Mouse (Mus musculus): ENCODE measurements at regions not wholly inside any gene's neighbourhood (a gene's known extent, or its start where the extent isn't known, plus 50 kb on each side); places are given as distances from the start of the nearest gene placed in this dataset.

- Histone ChIP-seq H3K9ac (ENCODE audit: low read depth, low read length) (no peak overlapping the region), H3K27ac (ENCODE audit: low read depth, low read length) (no peak overlapping the region), H3K27me3 (replicated peaks; ENCODE audit: control insufficient read depth, insufficient read depth, low read length) (no peaks in the 10 kb centered on the region), H3K9me3 (ENCODE audit: control insufficient read depth, low read length) (no peaks in the 10 kb centered on the region), H3K4me2 (no peak overlapping the region), H3K4me1 (replicated peaks; ENCODE audit: control insufficient read depth, insufficient read depth, low read length) (no peaks in the 10 kb centered on the region; the same call in 1 of the 2 replicates), H3K36me3 (ENCODE audit: control insufficient read depth, insufficient read depth, low read length) (no peaks in the 10 kb centered on the region), H3K4me3 (ENCODE audit: low read depth, low read length) (no peak overlapping the region)
- DNase-seq (ENCODE audit: low spot score) = no peak
- 9% methylated on average over 5 of the region's 5 CpGs for WGBS
- no peak for ATAC-seq (replicated peaks; ENCODE audit: low FRiP score)
Measured at GRCm38 (mm10) chr4:131694232-131694631, 143.9 kb downstream of the Ptpru start.

- ATAC-seq (replicated peaks; ENCODE audit: low FRiP score) (no peak), DNase-seq (ENCODE audit: low spot score) (no peak)
- 49% methylated on average over 26 of the region's 26 CpGs for WGBS
Measured at GRCm38 (mm10) chr4:131695941-131696912, 141.9 kb downstream of the Ptpru start.

More at GRCm38 (mm10) chr4:131695941-131696912, 141.9 kb downstream of the Ptpru start:
- no peak overlapping the region for H3K27ac ChIP-seq (ENCODE audit: low read depth, low read length)
- no peak overlapping the region for H3K4me3 ChIP-seq (ENCODE audit: low read depth, low read length)
- no peak overlapping the region for H3K9ac ChIP-seq (ENCODE audit: low read depth, low read length)
- no peaks in the 10 kb centered on the region for H3K27me3 ChIP-seq (replicated peaks; ENCODE audit: control insufficient read depth, insufficient read depth, low read length)
- no peaks in the 10 kb centered on the region; the same call in 1 of the 2 replicates for H3K4me1 ChIP-seq (replicated peaks; ENCODE audit: control insufficient read depth, insufficient read depth, low read length)
- no peaks in the 10 kb centered on the region for H3K9me3 ChIP-seq (ENCODE audit: control insufficient read depth, low read length)
- no peaks in the 10 kb centered on the region for H3K36me3 ChIP-seq (ENCODE audit: control insufficient read depth, insufficient read depth, low read length)
- H3K4me2 ChIP-seq = no peak overlapping the region
